ENCODE assay signal across 9 mouse cellular contexts in genomic region chr5:139324045-139324491, GRCm38 (mm10). TPM values are rescaled to one million over a fixed set of nuclear protein-coding genes. Genes with fewer than 3 reads are reported as not detected.
DNase-seq lines count a peak whose midpoint lies in the region; ATAC-seq and TF ChIP-seq lines count a peak whose summit lies in the region.
"Had no signal": no experiment of that assay in that cellular context is flagged by ENCODE, and none has a peak within 500 bp of the region (broad histone marks: within the 10 kb centered on the region; RNA-seq: fewer than 3 reads in every experiment).

No protein-coding gene starts in this region.

- no peak for ATAC-seq in heart, embryonic 13.5 days (ENCODE audit: extremely low read depth, insufficient number of reproducible peaks, low FRiP score, low TSS enrichment)
- ATAC-seq in embryonic facial prominence, embryonic 15.5 days (ENCODE audit: insufficient number of reproducible peaks, low FRiP score, low TSS enrichment, low read depth): no peak
- no peak for ATAC-seq in midbrain, embryonic 12.5 days (ENCODE audit: low FRiP score, low read depth)

- in situ Hi-C loops in ES-E14 (cut with MboI; ENCODE audit: low sequenced_read_pairs in 2 of 2, unreplicated experiment in 2 of 2): no loop called here

- peaks cover 73% of the 10 kb centered on the region for H3K27me3 ChIP-seq in heart, embryonic 13.5 days (replicated peaks)
- peaks cover 45% of the 10 kb centered on the region for H3K27me3 ChIP-seq in embryonic facial prominence, embryonic 15.5 days
- H3K27me3 ChIP-seq in midbrain, embryonic 12.5 days: peaks cover 62% of the 10 kb centered on the region

- peak overlapping the region; percentile 71; the same call in 1 of the 2 replicates for H3K4me3 ChIP-seq in heart, embryonic 13.5 days
- peak overlapping the region; percentile 80 to 92; a peak in 3 of 4 replicates for H3K4me3 ChIP-seq in ES-E14 (ENCODE audit: insufficient read depth in 1 of 2, low read depth in 1 of 2, low read length in 2 of 2, poor library complexity in 1 of 2, severe bottlenecking in 1 of 2)
- H3K4me3 ChIP-seq in embryonic facial prominence, embryonic 15.5 days (replicated peaks): 0 out of 2 replicates have a peak overlapping the region, but pooled peaks have one; percentile 6
- H3K4me3 ChIP-seq in midbrain, embryonic 12.5 days: no peak overlapping the region

- no peak for DNase-seq in heart, postnatal 4 days
- no peak for DNase-seq in ES-E14 (ENCODE audit: low read depth, low spot score)
- peak; percentile 47 for DNase-seq in kidney, adult 9 months
- DNase-seq in embryo, embryonic 10.5 days (ENCODE audit: low spot score): no peak
- DNase-seq in thymus, postnatal 10 days (ENCODE audit: low spot score in 2 of 2): no peak

- no peak overlapping the region for H3K27ac ChIP-seq in heart, embryonic 13.5 days (replicated peaks)
- H3K27ac ChIP-seq in ES-E14 (ENCODE audit: insufficient read depth, low read depth, low read length, poor library complexity, severe bottlenecking): no peak overlapping the region
- H3K27ac ChIP-seq in embryonic facial prominence, embryonic 15.5 days (replicated peaks): no peak overlapping the region
- no peak overlapping the region for H3K27ac ChIP-seq in midbrain, embryonic 12.5 days (replicated peaks)

- 57% methylated on average over 5 of the region's 5 CpGs for WGBS in heart, embryonic 13.5 days
- 56% methylated on average over 5 of the region's 5 CpGs for WGBS in embryonic facial prominence, embryonic 15.5 days
- WGBS in midbrain, embryonic 12.5 days: 76% methylated on average over 5 of the region's 5 CpGs

- no peaks in the 10 kb centered on the region for H3K9me3 ChIP-seq in heart, embryonic 13.5 days
- H3K9me3 ChIP-seq in ES-E14 (ENCODE audit: control insufficient read depth, insufficient read depth, low read depth, low read length): no peaks in the 10 kb centered on the region
- no peaks in the 10 kb centered on the region for H3K9me3 ChIP-seq in embryonic facial prominence, embryonic 15.5 days (replicated peaks)
- no peaks in the 10 kb centered on the region for H3K9me3 ChIP-seq in midbrain, embryonic 12.5 days
- H3K9me3 ChIP-seq: G1E had no signal

- no peaks in the 10 kb centered on the region for H3K36me3 ChIP-seq in heart, embryonic 13.5 days
- H3K36me3 ChIP-seq in ES-E14 (ENCODE audit: control insufficient read depth, insufficient read depth, low read length, poor library complexity, severe bottlenecking): no peaks in the 10 kb centered on the region
- no peaks in the 10 kb centered on the region for H3K36me3 ChIP-seq in embryonic facial prominence, embryonic 15.5 days
- no peaks in the 10 kb centered on the region for H3K36me3 ChIP-seq in midbrain, embryonic 12.5 days
- H3K36me3 ChIP-seq: G1E had no signal

- H3K4me1 ChIP-seq in heart, embryonic 13.5 days: peaks cover 25% of the 10 kb centered on the region
- H3K4me1 ChIP-seq in ES-E14 (ENCODE audit: control insufficient read depth in 2 of 2, insufficient read depth in 2 of 2, low read length in 2 of 2, poor library complexity in 1 of 2): peaks cover 0 to 16% of the 10 kb centered on the region in 2 experiments; a peak in 1 of 4 replicates
- peaks cover 21% of the 10 kb centered on the region; the same call in 1 of the 2 replicates for H3K4me1 ChIP-seq in embryonic facial prominence, embryonic 15.5 days
- peaks cover 12% of the 10 kb centered on the region for H3K4me1 ChIP-seq in midbrain, embryonic 12.5 days

- no peak overlapping the region for H3K9ac ChIP-seq in heart, embryonic 13.5 days
- peak overlapping the region; percentile 85; the same call in 1 of the 2 replicates for H3K9ac ChIP-seq in ES-E14 (ENCODE audit: insufficient read depth, low read depth, low read length, poor library complexity, severe bottlenecking)
- no peak overlapping the region for H3K9ac ChIP-seq in embryonic facial prominence, embryonic 15.5 days
- H3K9ac ChIP-seq in midbrain, embryonic 12.5 days (replicated peaks): 0 out of 2 replicates have a peak overlapping the region, but pooled peaks have one; percentile 6

- H3K4me2 ChIP-seq in heart, embryonic 13.5 days: peak overlapping the region; percentile 97
- peak overlapping the region; percentile 99; the same call in 1 of the 2 replicates for H3K4me2 ChIP-seq in embryonic facial prominence, embryonic 15.5 days (replicated peaks)
- H3K4me2 ChIP-seq in midbrain, embryonic 12.5 days (replicated peaks): peak overlapping the region; percentile 95

TF ChIP-seq in ES-E14, 5 proteins besides CTCF, POLR2A, EP300 and RAD21:
- TF ChIP-seq HCFC1 (IDR thresholded peaks at IDR 0.05; ENCODE audit: borderline replicate concordance, insufficient read depth, low read length): no peak
- no peak for TF ChIP-seq MAFK (IDR thresholded peaks at IDR 0.05; ENCODE audit: insufficient read depth, low read depth, low read length)
- TF ChIP-seq CHD2 (IDR thresholded peaks at IDR 0.05; ENCODE audit: low read depth, low read length): no peak
- TF ChIP-seq ZNF384 (IDR thresholded peaks at IDR 0.05; ENCODE audit: low read depth, low read length): no peak
- TF ChIP-seq ZC3H11A (IDR thresholded peaks at IDR 0.05; ENCODE audit: borderline replicate concordance, low read depth, low read length): no peak

RNA-seq across cellular contexts. Expression of gene Adap1, which starts 1.4 kb away (rescaled TPM):
- 0.70 and 1.0 TPM in 2 replicates for polyA plus RNA-seq in heart, embryonic 13.5 days (2015; fragmentation: Nextera tagmentation; extraction: Ambion mirVana)
- total RNA-seq in heart, postnatal 4 days (2021): 1 to 10 TPM; 1.8 to 2.4 TPM
- total RNA-seq in ES-E14 (2012; rRNA removed): 65.0 and 72.4 TPM in 2 replicates
- polyA plus RNA-seq in embryonic facial prominence, embryonic 15.5 days (2015; fragmentation: Nextera tagmentation; extraction: Ambion mirVana): 2.5 and 2.9 TPM in 2 replicates
- polyA plus RNA-seq in midbrain, embryonic 12.5 days (2016; fragmentation: Nextera tagmentation; extraction: Ambion mirVana): 4.5 and 4.7 TPM in 2 replicates

RNA-seq across cellular contexts. Expression of gene Cox19, which starts 27.1 kb away (rescaled TPM):
- polyA plus RNA-seq in heart, embryonic 13.5 days (2015; fragmentation: Nextera tagmentation; extraction: Ambion mirVana): 68.4 and 75.8 TPM in 2 replicates
- 10 to 100 TPM; 76.9 to 79.3 TPM for total RNA-seq in heart, postnatal 4 days (2021)
- 19.1 and 26.6 TPM in 2 replicates for total RNA-seq in ES-E14 (2012; rRNA removed)
- 97.5 and 100 TPM in 2 replicates for polyA plus RNA-seq in embryonic facial prominence, embryonic 15.5 days (2015; fragmentation: Nextera tagmentation; extraction: Ambion mirVana)
- 121 and 125 TPM in 2 replicates for polyA plus RNA-seq in midbrain, embryonic 12.5 days (2016; fragmentation: Nextera tagmentation; extraction: Ambion mirVana)

RNA-seq across cellular contexts. Expression of gene Cyp2w1, which starts 28.3 kb away (rescaled TPM):
- polyA plus RNA-seq in heart, embryonic 13.5 days (2015; fragmentation: Nextera tagmentation; extraction: Ambion mirVana): not detected in 2 replicates
- not detected for total RNA-seq in heart, postnatal 4 days (2021)
- not detected in 2 replicates for total RNA-seq in ES-E14 (2012; rRNA removed)
- 24.0 and 32.3 TPM in 2 replicates for polyA plus RNA-seq in embryonic facial prominence, embryonic 15.5 days (2015; fragmentation: Nextera tagmentation; extraction: Ambion mirVana)
- polyA plus RNA-seq in midbrain, embryonic 12.5 days (2016; fragmentation: Nextera tagmentation; extraction: Ambion mirVana): 0.20 and 0.64 TPM in 2 replicates
- total RNA-seq: G1E had no signal
- polyA plus RNA-seq: G1E had no signal

RNA-seq across cellular contexts. Expression of gene Gpr146, which starts 53.4 kb away (rescaled TPM):
- polyA plus RNA-seq in heart, embryonic 13.5 days (2015; fragmentation: Nextera tagmentation; extraction: Ambion mirVana): 7.0 and 8.8 TPM in 2 replicates
- 10 to 100 TPM; 23.3 to 28.2 TPM for total RNA-seq in heart, postnatal 4 days (2021)
- 1.1 and 1.3 TPM in 2 replicates for total RNA-seq in ES-E14 (2012; rRNA removed)
- polyA plus RNA-seq in embryonic facial prominence, embryonic 15.5 days (2015; fragmentation: Nextera tagmentation; extraction: Ambion mirVana): 2.9 and 3.4 TPM in 2 replicates
- 1.8 and 2.6 TPM in 2 replicates for polyA plus RNA-seq in midbrain, embryonic 12.5 days (2016; fragmentation: Nextera tagmentation; extraction: Ambion mirVana)

Comparison
In these comparisons a context has a peak if more than half of its experiments do, and no peak if none do; other contexts are left out.
1. H3K9ac ChIP-seq: peak in ES-E14 (single experiment) and midbrain, embryonic 12.5 days (single experiment); none in heart, embryonic 13.5 days (single experiment) and embryonic facial prominence, embryonic 15.5 days (single experiment).
2. RNA of gene Cyp2w1, which starts 28.3 kb away (polyA plus RNA-seq): 24.0 to 32.3 TPM in embryonic facial prominence, embryonic 15.5 days; 0.20 to 0.64 TPM in midbrain, embryonic 12.5 days and not detected in heart, embryonic 13.5 days; every median in the first group is over 10 times any median in the second.
3. Peak in every context shown above with its lines, with median percentiles within 50 percentile points of each other: H3K4me2 ChIP-seq.